Mouse (Mus musculus) G1E (cell line): Measurements from ENCODE around the gene Bloc1s1.

Experiments used
- CTCF ChIP-seq: IDR thresholded peaks from 2 replicates; pipeline ENCODE4 v1.5.1; 2012; ENCODE audit warnings: low read depth, low read length, inconsistent platforms, mixed read lengths
- POLR2AphosphoS5 ChIP-seq: IDR thresholded peaks from 2 replicates; pipeline ENCODE4 v1.6.1; 2012; ENCODE audit warnings: low read depth, low read length, inconsistent platforms; ENCODE audit not compliant: insufficient replicate concordance
- TAL1 ChIP-seq: conservative IDR thresholded peaks from 2 replicates; pipeline ENCODE4 v1.6.1; 2012; ENCODE audit warnings: low read depth, low read length, inconsistent platforms, mixed read lengths

GRCm38 (mm10) chr10:128882067-128882466, 41.8 kb downstream of the Bloc1s1 start:
- TF ChIP-seq CTCF = no peak
- no peak for TF ChIP-seq POLR2AphosphoS5
- TF ChIP-seq TAL1 = no peak
